Mouse (Mus musculus): Measurements from ENCODE around the gene Zic2. TPM values are rescaled to one million over a fixed set of nuclear protein-coding genes. Genes with fewer than 3 reads are reported as not detected.

The Zic2 gene
- polyA plus RNA-seq, 3 experiments from 2014 or later = not detected

DNA sequence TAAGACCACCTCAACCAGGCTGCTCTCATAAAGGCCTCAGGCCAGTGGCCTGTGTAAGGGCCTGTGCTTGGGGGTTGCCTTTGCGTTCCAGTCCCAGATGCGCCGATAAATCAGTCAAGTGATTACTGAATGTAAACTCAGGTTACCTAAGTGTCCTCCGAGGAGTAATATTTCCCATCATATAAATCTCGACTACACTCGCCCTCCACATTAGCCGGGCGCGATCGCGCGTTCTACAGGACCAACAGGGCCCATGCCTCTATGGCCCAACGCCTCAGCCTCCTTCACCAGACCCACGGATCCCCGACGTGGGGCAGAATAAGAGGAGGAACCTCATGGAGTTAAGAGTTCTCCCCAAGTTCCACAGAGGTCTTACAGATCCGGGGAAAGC, 12.6 kb upstream of the Zic2 start:
- no peak for ATAC-seq

DNA sequence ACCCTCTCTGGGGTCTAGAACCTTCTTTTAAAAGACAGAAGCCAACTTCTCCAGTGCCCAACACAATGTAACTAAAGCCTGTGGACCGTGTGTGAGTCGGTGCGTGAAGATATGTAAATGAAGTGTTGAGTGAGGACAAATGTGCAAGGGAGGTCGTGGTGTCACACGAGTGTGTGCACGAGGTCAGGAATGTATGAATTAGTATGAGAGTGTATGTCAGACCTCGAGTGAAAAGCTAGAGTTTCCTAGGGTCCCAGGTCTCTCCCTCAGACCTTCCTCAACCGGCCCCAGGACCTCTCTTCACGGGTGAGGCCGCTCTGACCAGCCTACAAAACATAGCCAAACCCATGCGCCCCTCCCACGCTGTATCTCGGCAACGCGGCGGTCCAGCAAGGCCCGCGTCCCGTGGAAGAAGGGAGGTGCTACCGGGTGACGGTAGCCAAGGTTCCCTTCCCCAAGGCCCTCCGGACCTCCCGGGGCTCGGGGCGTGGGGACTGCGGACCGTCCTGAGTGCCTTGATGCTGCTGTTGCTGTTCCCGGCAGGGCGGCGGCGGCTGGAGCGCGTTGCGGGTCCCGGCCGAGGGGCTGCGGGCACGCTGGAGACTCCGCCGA, 12.0 kb upstream of the Zic2 start:
- ATAC-seq = no peak

DNA sequence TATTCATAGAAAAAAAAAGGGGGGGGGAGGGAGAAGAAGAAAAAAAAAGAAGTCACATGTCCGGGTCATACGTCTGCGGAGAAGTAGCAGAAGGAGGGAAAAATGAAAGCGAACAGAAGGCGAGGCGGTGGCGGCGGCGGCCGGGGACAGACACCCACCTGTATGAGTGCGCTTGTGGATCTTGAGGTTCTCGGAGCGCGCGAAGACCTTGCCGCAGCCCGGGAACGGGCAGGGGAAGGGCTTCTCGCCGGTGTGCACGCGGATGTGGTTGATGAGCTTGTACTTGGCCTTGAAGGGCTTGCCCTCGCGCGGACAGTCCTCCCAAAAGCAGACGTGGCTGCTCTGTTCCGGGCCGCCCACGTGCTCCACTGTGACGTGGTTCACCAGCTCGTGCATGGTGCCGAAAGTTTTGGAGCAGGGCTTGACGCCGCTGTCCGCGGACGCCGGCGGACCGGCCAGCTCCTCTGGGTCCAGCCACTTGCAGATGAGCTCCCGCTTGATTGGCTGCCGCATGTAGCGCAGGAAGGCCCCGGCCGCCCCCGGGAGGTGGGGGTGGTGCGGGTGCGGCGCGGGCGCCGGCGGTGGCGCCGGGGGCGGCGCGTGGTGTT, 11.4 kb upstream of the Zic2 start:
- ATAC-seq = peak; percentile 63

DNA sequence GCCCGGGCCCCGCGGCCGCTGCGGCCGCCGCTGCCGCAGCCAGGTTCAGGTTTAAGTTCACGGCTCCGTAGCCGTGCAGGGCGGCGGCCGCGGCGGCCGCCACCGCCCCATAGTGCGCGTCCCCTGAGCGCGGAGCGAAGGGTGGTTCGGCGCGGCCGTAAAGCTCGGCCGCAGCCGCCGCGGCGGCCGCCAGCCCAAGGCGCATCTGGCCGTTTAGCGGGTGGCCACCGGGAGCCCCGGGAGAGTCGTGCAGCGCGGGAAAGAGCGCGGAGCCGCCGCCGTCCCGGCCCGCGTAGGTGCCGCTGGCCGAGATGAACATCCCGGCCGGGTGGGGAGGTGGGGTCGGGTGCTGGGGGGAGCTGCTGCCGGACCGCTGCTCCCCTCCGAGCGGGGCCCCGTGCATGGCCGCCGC, 10.9 kb upstream of the Zic2 start:
- ATAC-seq = no peak

DNA sequence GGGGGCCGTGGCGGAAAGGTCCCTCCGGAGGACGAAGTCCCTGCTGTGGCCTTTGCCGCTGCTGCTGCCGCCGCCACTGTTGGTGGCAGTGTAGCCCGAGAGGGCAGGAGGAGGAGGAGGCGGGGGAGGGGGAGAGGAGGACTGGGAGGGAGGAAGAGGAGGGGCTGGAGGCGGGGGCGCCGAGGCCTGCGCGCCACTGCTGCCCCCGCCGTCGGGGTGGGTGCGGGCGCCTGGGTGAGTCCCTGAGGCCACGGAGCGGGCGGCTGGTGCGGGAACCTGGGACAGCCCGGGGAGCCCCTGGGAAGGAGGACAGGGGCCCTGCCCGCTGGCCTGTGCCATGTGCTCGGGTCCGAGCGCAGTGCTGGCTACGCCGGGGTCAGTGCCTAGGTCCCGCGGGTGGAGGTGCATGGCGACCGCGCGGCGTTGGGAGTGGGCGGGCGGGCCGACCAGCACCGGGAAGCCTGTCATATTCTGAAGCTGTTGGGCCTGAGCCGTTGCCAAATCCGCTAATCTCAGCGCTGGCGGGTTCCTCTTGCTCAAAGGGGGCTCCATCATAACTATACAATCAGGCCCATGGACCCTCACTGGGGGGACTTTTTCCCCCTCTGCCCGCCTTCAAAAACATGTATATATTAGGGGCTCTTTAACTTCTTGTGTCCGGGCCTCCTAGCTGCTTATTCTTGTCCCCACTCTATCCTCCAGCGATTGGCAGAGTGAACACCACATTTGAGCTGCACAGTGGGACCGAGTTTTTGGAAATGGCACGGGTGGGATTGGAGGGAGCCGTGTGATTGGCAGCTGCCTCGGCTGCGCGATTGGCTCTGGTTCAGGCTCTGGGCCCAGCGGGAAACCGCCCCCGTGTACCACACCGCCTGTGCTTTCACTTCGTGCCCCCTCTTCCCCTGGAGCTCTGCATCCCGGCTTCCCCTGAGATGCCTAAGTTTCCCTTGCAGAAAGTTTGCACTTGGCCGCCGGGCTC, 10.2 kb upstream of the Zic2 start, which contains the start of gene Zic5:
Zic5 (minus strand) TSS at position 915 of the 979 bp plus-strand sequence.
- ATAC-seq = no peak

DNA sequence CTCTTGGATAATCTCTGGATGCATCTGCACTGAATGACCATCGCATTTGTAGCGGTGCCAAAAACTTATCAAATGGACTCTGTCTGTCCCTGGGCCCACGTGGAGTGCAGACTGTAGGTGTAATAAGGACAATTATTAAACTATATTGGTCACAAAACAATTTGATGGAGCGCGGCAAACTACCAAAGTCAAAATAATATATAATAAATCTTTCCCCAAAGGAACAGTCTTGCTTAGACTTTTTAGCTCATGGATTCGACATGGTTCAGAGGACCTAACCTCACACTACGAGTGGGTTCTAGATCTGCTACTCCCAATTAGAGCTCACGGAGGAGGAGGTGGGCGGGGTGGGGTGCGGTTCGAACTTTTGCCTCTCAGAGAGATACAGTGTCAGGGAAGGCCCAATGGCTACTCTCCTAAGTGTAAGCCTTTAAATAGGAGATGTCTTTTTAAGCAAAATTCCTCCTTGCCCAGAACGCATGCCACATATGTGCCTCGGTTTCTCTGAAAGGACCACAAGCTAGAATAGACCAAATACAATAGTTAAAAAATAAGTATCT, 9.2 kb upstream of the Zic2 start:
- no peak for ATAC-seq

DNA sequence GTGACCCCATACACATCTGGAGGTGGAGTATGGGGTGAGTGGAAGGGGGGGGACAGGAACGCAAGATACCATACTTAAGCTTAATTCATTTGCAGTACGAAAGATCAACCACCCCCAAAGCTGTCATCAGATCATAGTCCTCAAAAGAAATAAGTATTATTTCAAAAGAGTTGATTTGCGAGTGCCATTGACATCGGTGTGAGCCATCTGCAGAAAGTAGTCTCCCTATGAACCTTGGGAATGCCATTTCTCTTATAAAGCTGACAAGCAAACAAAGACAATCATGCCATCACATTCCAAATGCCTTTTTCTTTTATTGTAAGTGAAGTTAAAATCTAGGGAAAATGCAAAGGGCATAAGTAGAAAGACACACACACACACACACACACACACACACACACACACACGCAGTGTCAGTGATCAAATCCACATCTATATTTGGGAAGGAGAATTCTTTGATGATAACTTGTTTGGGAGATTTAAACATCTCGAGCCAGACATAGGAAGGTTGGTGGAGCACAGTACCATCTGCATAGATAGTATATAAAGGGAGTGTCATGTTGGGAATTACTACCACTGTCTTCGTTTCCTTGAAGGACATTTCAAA, 8.4 kb upstream of the Zic2 start:
- ATAC-seq = no peak

DNA sequence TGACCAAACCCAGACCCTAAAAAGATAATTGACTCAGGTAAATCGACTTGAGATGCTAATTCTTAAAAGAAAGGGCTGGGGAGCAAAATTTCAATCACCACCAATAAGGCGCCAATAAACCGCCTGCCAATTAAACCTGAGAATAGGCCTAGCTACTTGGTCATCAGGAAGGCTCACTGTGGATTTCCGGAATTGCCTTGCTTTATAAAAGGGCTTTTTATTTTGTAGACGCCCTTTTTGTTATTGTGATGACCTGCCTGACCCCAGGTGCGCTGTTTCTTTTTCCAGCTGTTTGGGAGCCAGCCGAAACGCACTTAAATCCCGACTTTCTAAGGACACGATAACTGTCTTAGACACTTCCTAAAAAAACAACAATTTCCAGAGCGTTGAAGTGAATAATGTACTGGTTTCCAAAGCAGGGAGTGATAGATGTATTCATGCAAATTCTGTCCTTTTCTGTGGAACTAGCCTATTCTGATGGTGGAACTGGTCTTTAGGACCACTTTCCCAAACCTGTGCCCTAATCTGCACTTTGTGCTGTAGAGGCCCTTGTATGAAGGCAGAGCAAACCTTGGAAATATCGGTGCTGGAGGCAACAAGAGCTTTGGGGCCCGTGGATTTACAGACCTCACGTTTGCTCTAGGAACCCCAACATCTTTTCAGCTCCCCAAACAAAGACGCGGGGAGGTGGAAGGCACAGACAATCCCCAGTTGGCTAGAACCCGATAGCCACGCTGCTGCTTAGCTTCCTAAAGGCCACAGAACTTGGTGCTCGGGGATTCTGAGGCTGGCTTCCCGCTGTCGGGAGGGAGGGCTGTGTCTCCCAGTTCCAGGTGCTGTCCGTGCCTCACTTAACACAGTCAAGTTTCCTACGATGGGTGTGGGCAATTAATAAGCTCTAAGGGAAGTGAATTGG, 7.1 kb upstream of the Zic2 start:
- no peak for ATAC-seq

DNA sequence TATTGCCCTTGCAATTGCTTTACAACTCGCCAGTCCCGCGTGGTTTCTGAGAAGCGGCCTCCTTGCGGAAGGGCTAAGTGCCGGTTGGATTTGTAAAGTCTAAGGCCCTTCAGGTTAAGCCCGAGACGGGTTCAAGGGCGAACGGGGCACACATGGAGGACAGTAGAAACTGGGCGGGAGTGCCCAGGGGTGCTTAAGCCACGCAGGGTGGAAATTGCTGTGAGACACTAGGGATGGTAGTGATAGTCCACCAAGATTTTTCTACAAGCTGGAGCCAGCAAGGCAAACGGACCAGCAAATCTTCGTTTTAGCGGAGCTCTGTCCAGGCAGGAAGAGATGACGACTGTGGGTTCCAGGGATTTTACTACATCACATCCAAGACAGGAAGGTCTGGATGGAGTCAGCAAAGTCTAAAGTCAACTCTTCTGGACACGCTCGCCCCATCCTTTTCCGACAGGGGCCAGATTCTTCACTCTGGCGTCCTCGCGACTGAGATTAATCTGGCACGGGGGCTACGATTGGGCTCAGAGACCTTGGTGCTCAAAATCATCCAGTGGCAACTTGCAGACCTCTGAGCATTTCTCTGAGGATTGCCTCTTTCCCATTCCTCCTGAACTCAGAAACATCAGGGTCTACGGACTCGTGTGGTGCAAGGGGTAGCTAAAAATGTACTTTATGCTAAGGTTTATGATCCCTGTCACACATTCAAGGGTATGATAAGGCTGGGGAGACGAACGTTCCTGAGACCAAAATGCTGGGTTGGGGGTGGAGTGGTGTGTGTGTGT, 6.1 kb upstream of the Zic2 start:
- ATAC-seq = no peak

DNA sequence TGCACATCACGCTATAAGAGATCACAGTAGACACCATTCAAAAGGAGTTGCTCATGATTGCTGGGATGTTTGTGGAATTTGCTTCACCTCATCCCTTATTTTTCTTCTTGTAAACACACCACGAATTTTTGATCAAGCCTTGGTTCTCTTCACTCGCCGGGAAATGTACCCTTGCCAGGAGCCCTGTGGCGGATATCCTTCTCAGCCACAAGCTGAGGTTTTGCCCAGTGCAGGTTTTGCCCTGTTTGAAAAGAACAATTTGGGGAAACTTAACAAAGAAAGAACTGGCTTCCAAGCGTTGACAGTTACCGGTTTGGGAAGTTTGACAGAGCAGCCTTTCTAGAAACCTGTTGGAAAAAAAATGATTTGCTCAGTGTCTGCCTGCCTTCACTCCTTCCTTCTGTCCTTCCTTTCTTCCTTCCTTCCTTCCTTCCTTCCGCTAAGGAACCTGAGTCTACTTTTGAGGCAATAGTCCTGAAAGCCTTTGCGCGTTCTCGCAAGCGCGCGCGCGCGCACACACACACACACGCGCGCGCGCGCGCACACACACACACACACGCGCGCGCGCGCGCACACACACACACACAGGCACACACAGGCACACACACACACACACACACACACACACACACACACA, 3.7 kb upstream of the Zic2 start:
- ATAC-seq = no peak

DNA sequence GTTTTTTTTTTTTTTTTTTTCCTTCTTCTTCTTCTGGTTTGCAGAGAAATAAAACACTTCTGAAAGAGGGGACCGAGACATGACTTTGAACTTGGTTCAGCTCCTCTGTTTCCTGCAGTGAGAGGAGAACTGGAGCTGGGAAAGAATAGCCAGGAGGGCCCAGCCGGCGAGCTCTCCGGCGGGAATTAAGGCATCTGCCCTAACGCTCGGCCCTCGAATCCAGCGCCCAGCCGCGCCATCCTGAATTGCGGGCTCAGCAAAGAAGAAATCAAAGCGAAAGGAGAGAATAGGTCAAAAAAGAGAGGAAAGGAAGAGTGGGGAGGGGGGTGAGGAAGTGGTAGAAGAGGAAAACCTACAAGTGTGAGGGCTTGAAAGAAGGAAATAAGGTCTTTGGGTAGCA, 3.1 kb upstream of the Zic2 start:
- no peak for ATAC-seq

DNA sequence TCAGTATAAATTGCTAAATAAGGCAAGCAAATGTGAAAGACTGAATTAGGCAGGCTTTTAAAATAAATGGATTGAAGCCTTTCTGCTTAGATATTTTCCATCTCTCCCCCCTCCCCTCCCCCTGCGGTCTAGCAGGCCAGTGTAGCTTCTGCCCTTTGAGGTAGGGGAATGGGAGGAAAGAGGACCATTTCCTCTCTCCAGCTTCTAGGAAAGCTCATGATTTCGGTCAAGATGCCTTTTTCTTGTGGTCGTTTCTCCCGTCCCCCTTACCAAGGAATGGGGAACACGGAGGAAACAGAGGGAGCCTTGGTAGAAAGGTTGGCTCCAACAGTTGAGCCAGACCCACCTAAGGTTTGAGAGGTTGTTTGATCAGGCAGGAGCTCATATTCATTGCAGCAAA, 2.6 kb upstream of the Zic2 start:
- no peak for ATAC-seq

DNA sequence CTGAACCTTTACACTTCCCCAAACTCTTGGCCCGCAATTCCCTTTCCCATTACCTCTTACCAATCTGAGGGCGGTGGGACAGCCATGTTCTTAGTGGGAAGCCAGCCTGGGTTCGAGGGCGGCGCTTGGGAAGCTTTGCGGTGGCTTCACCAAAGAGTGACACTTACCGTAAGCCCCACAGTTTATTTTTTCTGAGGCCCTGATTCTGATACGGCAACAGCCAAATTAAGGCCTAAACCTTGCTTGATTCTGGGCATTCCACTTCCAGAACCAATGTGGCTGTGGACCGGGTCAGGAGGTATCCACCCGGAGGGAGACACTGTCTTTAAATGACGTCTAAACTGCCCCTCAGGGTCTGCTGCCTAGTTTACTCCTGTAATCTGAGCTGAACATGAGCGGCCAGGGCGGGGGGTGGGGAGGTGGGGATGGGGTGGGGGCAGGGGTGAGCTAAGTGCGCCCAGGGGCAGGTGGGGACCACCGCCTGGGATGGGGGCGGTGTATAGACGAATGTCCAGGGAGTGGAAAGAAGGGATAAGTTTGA, 2.0 kb upstream of the Zic2 start:
- ATAC-seq = no peak

DNA sequence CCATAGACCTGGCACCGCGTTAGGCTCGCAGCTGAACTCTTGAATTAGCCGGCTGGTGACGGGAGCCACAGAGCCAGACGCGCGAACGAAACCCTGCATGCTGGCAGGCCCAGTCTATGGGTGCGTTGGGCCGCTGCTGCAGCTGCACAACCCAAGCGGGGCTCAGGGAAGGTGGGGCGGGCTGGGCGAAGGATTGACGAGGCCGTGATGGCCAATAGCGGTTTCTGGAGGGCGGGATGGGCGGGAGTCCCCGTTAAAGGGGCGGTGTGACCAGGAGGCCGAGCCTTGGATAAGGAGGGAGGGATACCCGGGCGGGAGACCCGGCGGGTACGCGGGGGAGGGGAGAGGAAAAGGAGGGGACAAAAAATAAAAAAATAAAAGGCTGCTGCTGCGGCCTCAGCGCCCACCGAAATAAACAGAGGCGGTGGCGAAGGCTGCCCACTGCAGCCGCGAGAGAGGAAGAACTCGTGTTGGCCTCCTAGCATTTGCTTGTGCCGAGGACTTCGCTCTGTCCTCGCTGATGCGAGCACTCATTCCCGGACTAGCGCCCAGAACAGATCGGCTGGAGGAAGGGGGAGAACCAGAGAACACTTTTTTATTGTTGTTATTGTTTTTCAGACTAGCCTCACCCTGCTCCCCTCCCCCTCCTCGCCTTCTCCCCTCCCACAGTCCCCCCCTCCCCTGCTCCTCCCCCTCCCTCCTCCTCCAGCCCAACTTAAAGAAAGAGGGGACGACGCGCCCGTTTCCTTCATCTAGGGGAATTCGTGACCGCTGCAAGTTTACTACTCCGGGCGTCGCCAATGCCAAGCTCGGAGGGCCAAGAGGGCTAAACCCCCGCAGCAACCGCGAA, 969 bp upstream of the Zic2 start:
- no peak for ATAC-seq

DNA sequence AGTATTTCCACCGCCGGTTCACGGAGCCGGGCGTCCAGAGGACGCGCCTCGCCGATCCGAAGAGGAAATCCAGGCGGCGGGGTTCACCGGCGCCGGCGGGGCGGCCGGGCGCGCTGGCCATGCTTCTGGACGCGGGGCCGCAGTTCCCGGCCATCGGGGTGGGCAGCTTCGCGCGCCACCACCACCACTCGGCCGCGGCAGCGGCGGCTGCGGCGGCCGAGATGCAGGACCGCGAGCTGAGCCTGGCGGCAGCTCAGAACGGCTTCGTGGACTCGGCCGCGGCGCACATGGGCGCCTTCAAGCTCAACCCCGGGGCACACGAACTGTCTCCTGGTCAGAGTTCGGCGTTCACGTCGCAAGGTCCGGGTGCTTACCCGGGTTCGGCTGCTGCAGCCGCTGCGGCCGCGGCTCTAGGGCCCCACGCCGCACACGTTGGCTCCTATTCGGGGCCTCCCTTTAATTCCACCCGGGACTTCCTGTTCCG, 364 bp downstream of the Zic2 start:
- ATAC-seq = no peak

DNA sequence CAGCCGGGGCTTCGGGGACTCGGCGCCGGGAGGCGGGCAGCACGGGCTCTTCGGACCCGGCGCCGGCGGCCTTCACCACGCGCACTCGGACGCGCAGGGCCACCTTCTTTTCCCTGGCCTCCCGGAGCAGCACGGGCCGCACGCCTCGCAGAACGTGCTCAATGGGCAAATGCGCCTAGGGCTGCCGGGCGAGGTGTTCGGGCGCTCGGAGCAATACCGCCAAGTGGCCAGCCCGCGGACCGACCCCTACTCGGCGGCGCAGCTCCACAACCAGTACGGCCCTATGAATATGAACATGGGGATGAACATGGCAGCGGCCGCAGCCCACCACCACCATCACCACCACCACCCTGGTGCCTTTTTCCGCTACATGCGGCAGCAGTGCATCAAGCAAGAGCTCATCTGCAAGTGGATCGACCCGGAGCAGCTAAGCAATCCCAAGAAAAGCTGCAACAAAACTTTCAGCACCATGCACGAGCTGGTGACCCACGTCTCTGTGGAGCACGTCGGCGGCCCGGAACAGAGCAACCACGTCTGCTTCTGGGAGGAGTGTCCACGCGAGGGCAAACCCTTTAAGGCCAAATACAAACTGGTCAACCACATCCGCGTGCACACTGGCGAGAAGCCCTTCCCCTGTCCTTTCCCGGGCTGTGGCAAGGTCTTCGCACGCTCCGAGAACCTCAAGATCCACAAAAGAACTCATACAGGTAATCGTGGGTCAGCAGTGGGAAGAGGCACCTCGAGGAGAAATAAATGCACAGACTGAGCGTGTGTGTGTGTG, 996 bp downstream of the Zic2 start:
- no peak for ATAC-seq

DNA sequence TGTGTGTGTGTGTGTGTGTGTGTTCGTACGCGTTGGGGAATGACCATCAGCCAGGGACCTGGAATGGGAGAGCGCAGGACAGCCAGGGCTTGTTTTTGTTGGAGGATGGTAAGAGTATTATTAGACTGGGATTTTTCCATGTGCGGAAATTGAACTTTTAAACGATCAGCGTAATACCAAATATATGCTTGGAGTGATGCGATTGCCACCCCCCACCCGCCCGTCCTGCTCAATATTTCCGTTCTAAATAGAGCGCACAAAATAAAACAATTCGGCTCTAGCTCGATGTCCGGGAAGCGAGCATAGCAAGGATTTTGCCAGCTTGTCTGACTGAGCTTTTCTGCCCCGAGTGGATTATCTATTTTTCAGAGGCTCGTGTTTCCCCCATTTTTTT, 1.6 kb downstream of the Zic2 start:
- no peak for ATAC-seq

DNA sequence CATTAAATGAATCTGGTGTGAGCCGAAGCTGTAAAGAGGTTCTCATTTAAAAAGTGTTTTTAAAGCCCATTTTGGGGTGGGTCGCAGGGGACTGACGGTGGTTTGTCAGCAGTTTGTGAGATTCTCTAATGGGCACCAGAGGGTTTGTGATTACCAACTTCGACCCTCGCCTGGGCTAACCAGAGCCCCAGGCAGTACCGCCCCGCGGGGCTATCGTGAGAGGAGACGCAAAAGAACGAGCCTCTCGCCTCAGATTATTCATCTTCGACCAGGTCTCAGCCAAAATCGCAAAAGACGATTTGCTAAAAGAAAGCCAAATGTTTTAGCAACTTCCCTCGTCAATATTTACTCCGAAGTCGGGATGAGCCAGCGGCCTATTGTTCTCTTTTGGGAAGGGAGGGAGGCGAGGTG, 2.0 kb downstream of the Zic2 start:
- no peak for ATAC-seq

Data from inflammation-experienced regulatory T-cells, adult 6 months (primary cell).